Mouse (Mus musculus) CH12.LX (cell line): ENCODE data around the gene Plac8. TPM values are rescaled to one million over a fixed set of nuclear protein-coding genes. Genes with fewer than 3 reads are reported as not detected.

Experiments used
- DNase-seq: peaks from one replicate; pipeline ENCODE4 v3.0.0-alpha.2; 2013; ENCODE audit errors: extremely low read depth
- H3K27ac ChIP-seq: 2 replicates; pipeline ENCODE4 v1.5.1; 2012; ENCODE audit warnings: low read depth, mild to moderate bottlenecking, control low read depth, moderate library complexity; ENCODE audit not compliant: insufficient read depth
- H3K27me3 ChIP-seq: replicated peaks from 2 replicates; pipeline ENCODE3; 2012; ENCODE audit warnings: inconsistent platforms
- H3K36me3 ChIP-seq, 2 experiments: replicated peaks in 1 of 2; 2 replicates each; pipeline versions ENCODE3 to v1.6.1; 2012; ENCODE audit warnings: inconsistent platforms in 1 of 2, low read length in 1 of 2, mild to moderate bottlenecking in 1 of 2, mixed read lengths in 1 of 2, moderate library complexity in 1 of 2; ENCODE audit not compliant: control insufficient read depth in 1 of 2, insufficient read depth in 1 of 2
- H3K4me1 ChIP-seq, 2 experiments: 2 replicates each; pipeline ENCODE4 v1.6.1; 2012; ENCODE audit warnings: inconsistent platforms in 1 of 2, moderate library complexity in 1 of 2; ENCODE audit not compliant: insufficient read depth in 2 of 2, control insufficient read depth in 1 of 2
- H3K4me2 ChIP-seq: 2 replicates; pipeline ENCODE4 v1.6.1; 2012; ENCODE audit warnings: low read depth, mild to moderate bottlenecking, control low read depth; ENCODE audit not compliant: poor library complexity, insufficient read depth, severe bottlenecking
- H3K4me3 ChIP-seq, 3 experiments: fragments of 150-350 bp in 1 of 3; sonication (generic) in 1 of 3; replicated peaks in 1 of 3; 2 replicates each; pipeline versions ENCODE3 to v1.5.1; 2011 to 2012; ENCODE audit warnings: low read depth in 2 of 3, low read length in 2 of 3, mild to moderate bottlenecking in 2 of 3, moderate library complexity in 2 of 3, control low read depth in 1 of 3, improper control_type of control experiment in 1 of 3, inconsistent platforms in 1 of 3, mixed read lengths in 1 of 3; ENCODE audit not compliant: poor library complexity in 1 of 3
- H3K79me2 ChIP-seq: replicated peaks from 2 replicates; pipeline ENCODE4 v1.6.1; 2012; ENCODE audit warnings: mild to moderate bottlenecking, moderate library complexity; ENCODE audit not compliant: control insufficient read depth, poor library complexity, insufficient read depth, severe bottlenecking; ENCODE audit errors: extremely low read depth
- H3K9ac ChIP-seq: 2 replicates; pipeline ENCODE4 v1.6.1; 2012; ENCODE audit warnings: low read depth, mild to moderate bottlenecking, control low read depth, moderate library complexity; ENCODE audit not compliant: insufficient read depth
- H3K9me3 ChIP-seq: replicated peaks from 2 replicates; pipeline ENCODE3; 2012; ENCODE audit warnings: low read length, inconsistent platforms, mixed read lengths
- BHLHE40 ChIP-seq: IDR thresholded peaks from 2 replicates; pipeline ENCODE4 v1.6.1; 2011; ENCODE audit warnings: mild to moderate bottlenecking, low read depth, low read length, improper control_type of control experiment
- CHD1 ChIP-seq: IDR thresholded peaks from 2 replicates; pipeline ENCODE4 v1.6.1; 2012; ENCODE audit warnings: low read depth, low read length, improper control_type of control experiment, inconsistent platforms
- CHD2 ChIP-seq: IDR thresholded peaks from 2 replicates; pipeline ENCODE4 v1.6.1; 2011; ENCODE audit warnings: low read length, improper control_type of control experiment
- E2F4 ChIP-seq: IDR thresholded peaks from 2 replicates; pipeline ENCODE4 v1.6.1; 2011; ENCODE audit warnings: low read depth, low read length, improper control_type of control experiment; ENCODE audit not compliant: insufficient replicate concordance
- ELF1 ChIP-seq: IDR thresholded peaks from 2 replicates; pipeline ENCODE4 v1.6.1; 2014; ENCODE audit warnings: low read depth, mild to moderate bottlenecking, inconsistent platforms, low read length, improper control_type of control experiment
- EP300 ChIP-seq: IDR thresholded peaks from 2 replicates; pipeline ENCODE4 v1.6.1; 2011; ENCODE audit warnings: low read length, improper control_type of control experiment
- ETS1 ChIP-seq: conservative IDR thresholded peaks from 2 replicates; pipeline ENCODE4 v1.6.1; 2012; ENCODE audit warnings: low read depth, mild to moderate bottlenecking, inconsistent platforms, low read length, improper control_type of control experiment, moderate library complexity
- GABPA ChIP-seq: IDR thresholded peaks from 2 replicates; pipeline ENCODE4 v1.6.1; 2012; ENCODE audit warnings: low read depth, low read length, improper control_type of control experiment, inconsistent platforms; ENCODE audit not compliant: insufficient replicate concordance
- HCFC1 ChIP-seq: IDR thresholded peaks from 2 replicates; pipeline ENCODE4 v1.6.1; 2012; ENCODE audit warnings: low read depth, mild to moderate bottlenecking, inconsistent platforms, low read length, improper control_type of control experiment
- IRF4 ChIP-seq: IDR thresholded peaks from 2 replicates; pipeline ENCODE4 v1.6.1; 2014; ENCODE audit warnings: low read depth, mild to moderate bottlenecking, inconsistent platforms, low read length, improper control_type of control experiment
- JUN ChIP-seq: IDR thresholded peaks from 2 replicates; pipeline ENCODE4 v1.6.1; 2011; ENCODE audit warnings: low read depth, mild to moderate bottlenecking, low read length, improper control_type of control experiment, moderate library complexity; ENCODE audit not compliant: insufficient read depth
- JUND ChIP-seq: conservative IDR thresholded peaks from 2 replicates; pipeline ENCODE4 v1.6.1; 2011; ENCODE audit warnings: low read depth, low read length, improper control_type of control experiment
- KAT2A ChIP-seq: IDR thresholded peaks from 2 replicates; pipeline ENCODE4 v1.6.1; 2012; ENCODE audit warnings: low read length, improper control_type of control experiment, inconsistent platforms; ENCODE audit not compliant: insufficient replicate concordance
- MAFK ChIP-seq: IDR thresholded peaks from 2 replicates; pipeline ENCODE4 v1.6.1; 2011; ENCODE audit warnings: low read length, improper control_type of control experiment; ENCODE audit not compliant: insufficient replicate concordance
- MAX ChIP-seq: IDR thresholded peaks from 2 replicates; pipeline ENCODE4 v1.6.1; 2011; ENCODE audit warnings: low read length, improper control_type of control experiment
- MAZ ChIP-seq: IDR thresholded peaks from 2 replicates; pipeline ENCODE4 v1.6.1; 2012; ENCODE audit warnings: low read depth, mild to moderate bottlenecking, inconsistent platforms, low read length, improper control_type of control experiment, moderate library complexity
- MEF2A ChIP-seq: IDR thresholded peaks from 2 replicates; pipeline ENCODE4 v1.6.1; 2014; ENCODE audit warnings: low read depth, mild to moderate bottlenecking, inconsistent platforms, low read length, improper control_type of control experiment, borderline replicate concordance
- MXI1 ChIP-seq: IDR thresholded peaks from 2 replicates; pipeline ENCODE4 v1.6.1; 2011; ENCODE audit warnings: mild to moderate bottlenecking, low read depth, low read length, improper control_type of control experiment
- MYC ChIP-seq: IDR thresholded peaks from 2 replicates; pipeline ENCODE4 v1.6.1; 2011; ENCODE audit warnings: low read depth, mild to moderate bottlenecking, improper control_type of control experiment, low read length
- NELFE ChIP-seq: IDR thresholded peaks from 2 replicates; pipeline ENCODE4 v1.6.1; 2011; ENCODE audit warnings: low read depth, low read length, improper control_type of control experiment
- NRF1 ChIP-seq: IDR thresholded peaks from 2 replicates; pipeline ENCODE4 v1.6.1; 2014; ENCODE audit warnings: low read depth, mild to moderate bottlenecking, inconsistent platforms, low read length, improper control_type of control experiment, moderate library complexity
- PAX5 ChIP-seq: IDR thresholded peaks from 2 replicates; pipeline ENCODE4 v1.6.1; 2012; ENCODE audit warnings: low read length, inconsistent platforms, mixed read lengths
- POLR2A ChIP-seq: IDR thresholded peaks from 2 replicates; pipeline ENCODE4 v1.6.1; 2011; ENCODE audit warnings: low read depth, mild to moderate bottlenecking, improper control_type of control experiment, low read length
- POLR2AphosphoS2 ChIP-seq: IDR thresholded peaks from 2 replicates; pipeline ENCODE4 v1.6.1; 2011; ENCODE audit warnings: low read depth, low read length, improper control_type of control experiment
- RAD21 ChIP-seq: IDR thresholded peaks from 2 replicates; pipeline ENCODE4 v1.6.1; 2011; ENCODE audit warnings: low read depth, mild to moderate bottlenecking, low read length, improper control_type of control experiment, moderate library complexity
- RCOR1 ChIP-seq: conservative IDR thresholded peaks from 2 replicates; pipeline ENCODE4 v1.6.1; 2012; ENCODE audit warnings: low read depth, mild to moderate bottlenecking, inconsistent platforms, low read length, improper control_type of control experiment
- SIN3A ChIP-seq: IDR thresholded peaks from 2 replicates; pipeline ENCODE4 v1.6.1; 2012; ENCODE audit warnings: low read length, improper control_type of control experiment, inconsistent platforms
- SMC3 ChIP-seq: IDR thresholded peaks from 2 replicates; pipeline ENCODE4 v1.6.1; 2011; ENCODE audit warnings: low read depth, low read length, improper control_type of control experiment
- TBP ChIP-seq: conservative IDR thresholded peaks from 2 replicates; pipeline ENCODE4 v1.6.1; 2011; ENCODE audit warnings: low read depth, low read length, improper control_type of control experiment
- UBTF ChIP-seq: IDR thresholded peaks from 2 replicates; pipeline ENCODE4 v1.6.1; 2012; ENCODE audit warnings: low read depth, mild to moderate bottlenecking, inconsistent platforms, low read length, improper control_type of control experiment, moderate library complexity
- USF1 ChIP-seq: IDR thresholded peaks from 2 replicates; pipeline ENCODE4 v1.6.1; 2014; ENCODE audit warnings: low read depth, mild to moderate bottlenecking, inconsistent platforms, low read length, improper control_type of control experiment
- USF2 ChIP-seq: conservative IDR thresholded peaks from 2 replicates; pipeline ENCODE4 v1.6.1; 2011; ENCODE audit warnings: low read depth, low read length, improper control_type of control experiment
- ZC3H11A ChIP-seq: IDR thresholded peaks from 2 replicates; pipeline ENCODE4 v1.6.1; 2012; ENCODE audit warnings: low read depth, mild to moderate bottlenecking, inconsistent platforms, low read length, improper control_type of control experiment
- ZKSCAN1 ChIP-seq: IDR thresholded peaks from 2 replicates; pipeline ENCODE4 v1.6.1; 2012; ENCODE audit warnings: low read depth, inconsistent platforms, low read length, improper control_type of control experiment, borderline replicate concordance
- ZMIZ1 ChIP-seq: IDR thresholded peaks from 2 replicates; pipeline ENCODE4 v1.6.1; 2012; ENCODE audit warnings: low read depth, mild to moderate bottlenecking, inconsistent platforms, low read length, improper control_type of control experiment
- ZNF384 ChIP-seq: IDR thresholded peaks from 2 replicates; pipeline ENCODE4 v1.6.1; 2012; ENCODE audit warnings: low read depth, low read length, improper control_type of control experiment, inconsistent platforms
- dilution Hi-C: fragments of 300-500 bp; cut with MboI; formaldehyde crosslinking; loops from 2 replicates; pipeline ENCODE4 v1.14.3; 2020; ENCODE audit warnings: low sequenced_read_pairs; ENCODE audit not compliant: extremely low pct_unique_long_range_greater_than_20kb, extremely low pct_ligation_motif_present
- in situ Hi-C: fragments of 300-500 bp; cut with MboI; formaldehyde crosslinking; loops from 3 replicates; pipeline ENCODE4 v1.14.3; 2019; ENCODE audit warnings: low sequenced_read_pairs, low pct_ligation_motif_present, low pct_unique_long_range_greater_than_20kb, mixed read lengths
- polyA plus RNA-seq: library from polyadenylated mRNA; unstranded; fragments of >175 nt; gene quantifications from 2 replicates; pipeline ENCODE4 v1.2.1, GENCODE M21; 2012; ENCODE audit warnings: low read depth; ENCODE audit not compliant: insufficient read length
- total RNA-seq, 2 experiments: library from RNA; depleted of rRNA; stranded (reverse); fragments of 300-350 nt in 1 of 2; fragments of >200 nt in 1 of 2; gene quantifications; 2 replicates each; pipeline ENCODE4 v1.2.3; 2012 to 2014

Gene Plac8
- total and polyA plus RNA-seq, 3 experiments, result 64.3 to 258 (median 161) TPM

- H3K9ac ChIP-seq, result peak within 1 kb of the TSS; percentile 79
- dilution Hi-C loops, result no loop called here
- H3K4me1 ChIP-seq, result peaks cover 7 to 51% of the 10 kb centered on the region in 2 experiments; a peak in 3 of 4 replicates
- TF ChIP-seq NRF1 (peak; percentile 77), MAX (peak; percentile 74; the same call in 1 of the 2 replicates), JUND (peak; percentile 62; the same call in 1 of the 2 replicates), ZC3H11A (no peak), ZKSCAN1 (no peak), ZMIZ1 (peak; percentile 80), JUN (0 out of 2 replicates have a peak, but pooled peaks have one; percentile 5), MEF2A (peak; percentile 88), E2F4 (0 out of 2 replicates have a peak, but pooled peaks have one; percentile 62), BHLHE40 (peak; percentile 52; the same call in 1 of the 2 replicates), ELF1 (peak; percentile 82), HCFC1 (peak; percentile 91), UBTF (no peak), SIN3A (peak; percentile 92), RAD21 (no peak), MAFK (0 out of 2 replicates have a peak, but pooled peaks have one; percentile 35), POLR2A (peak; percentile 82), ZNF384 (0 out of 2 replicates have a peak, but pooled peaks have one; percentile 6), USF1 (no peak), GABPA (peak; percentile 92), USF2 (no peak), MAZ (0 out of 2 replicates have a peak, but pooled peaks have one; percentile 60), KAT2A (peak; percentile 88), CHD1 (no peak), PAX5 (no peak), EP300 (0 out of 2 replicates have a peak, but pooled peaks have one; percentile 24), POLR2AphosphoS2 (peak; percentile 59; the same call in 1 of the 2 replicates), NELFE (peak; percentile 87), MYC (peak; percentile 88), TBP (peak; percentile 96), SMC3 (peak; percentile 8; the same call in 1 of the 2 replicates), IRF4 (peak; percentile 71; the same call in 1 of the 2 replicates), CHD2 (peak; percentile 91), ETS1 (no peak; the same call in 1 of the 2 replicates), RCOR1 (no peak; the same call in 1 of the 2 replicates), MXI1 (peak; percentile 71; the same call in 1 of the 2 replicates)
Measured at GRCm38 (mm10) chr5:100518049-100519026, 53.7 kb downstream of the Plac8 start, which contains the start of gene Cops4. TSS of gene Cops4 (plus strand) at chr5:100518309.

More at GRCm38 (mm10) chr5:100518049-100519026, 53.7 kb downstream of the Plac8 start, which contains the start of gene Cops4:
- no peaks in the 10 kb centered on the region for H3K9me3 ChIP-seq
- peak within 1 kb of the TSS; percentile 99 for H3K4me2 ChIP-seq
- H3K79me2 ChIP-seq, result peaks cover 45% of the 10 kb centered on the region
- in situ Hi-C loops, result no loop called here
- H3K36me3 ChIP-seq, result peaks cover 0 to 12% of the 10 kb centered on the region in 2 experiments
- no peaks in the 10 kb centered on the region for H3K27me3 ChIP-seq
- H3K4me3 ChIP-seq, result peak within 1 kb of the TSS; percentile 64 to 83 (median 81)
- DNase-seq, result peak; percentile 100
- H3K27ac ChIP-seq, result peak within 1 kb of the TSS; percentile 50; the same call in 1 of the 2 replicates
